Mouse (Mus musculus) neutrophil, adult 59 days (primary cell): ENCODE results near the gene Bsnd. TPM values are rescaled to one million over a fixed set of nuclear protein-coding genes. Genes with fewer than 3 reads are reported as not detected.

Experiments used
- total RNA-seq, 2 experiments: library from RNA; stranded (reverse); gene quantifications; 1 replicate in 1 of 2; 2 replicates in 1 of 2; pipeline ENCODE4 v1.2.4; 2023

The Bsnd gene
- total RNA-seq = not detected

GRCm38 (mm10) chr4:106492116-106492515 lies at the start of gene Bsnd:
Gene Bsnd (minus strand): TSS chr4:106492283.

Other genes starting within 250 kb of the Bsnd start
- gene Usp24, start 176.1 kb downstream of the Bsnd start, total RNA-seq = 10 to 100 TPM; 22.3 to 22.9 TPM
- not detected for gene Pcsk9, start 28.0 kb downstream of the Bsnd start, total RNA-seq
- gene Dhcr24, start 68.8 kb upstream of the Bsnd start, total RNA-seq = 1 to 10 TPM; 4.4 to 5.0 TPM
- not detected for gene Lexm, start 125.0 kb upstream of the Bsnd start, total RNA-seq
- not detected for gene Ttc22, start 130.1 kb upstream of the Bsnd start, total RNA-seq
- gene Pars2, start 158.8 kb upstream of the Bsnd start, total RNA-seq = 1 to 10 TPM; 1.3 to 1.6 TPM
- gene Ttc4, start 186.7 kb upstream of the Bsnd start, total RNA-seq = 10 to 100 TPM; 13.1 to 14.1 TPM
- gene Mroh7, start 238.6 kb upstream of the Bsnd start, total RNA-seq = not detected
- not detected for gene Fam151a, start 241.6 kb upstream of the Bsnd start, total RNA-seq